ENCODE assay signal across 11 mouse cellular contexts in genomic region chr11:44741042-44741491, GRCm38 (mm10).
A peak's percentile ranks its signal among the peaks of the same experiment; 100 is the strongest.
DNase-seq lines count a peak whose midpoint lies in the region; ATAC-seq and TF ChIP-seq lines count a peak whose summit lies in the region.
"Had no signal": no experiment of that assay in that cellular context is flagged by ENCODE, and none has a peak within 500 bp of the region (broad histone marks: within the 10 kb centered on the region; RNA-seq: fewer than 3 reads in every experiment).

No protein-coding gene starts in this region.

- no peak for DNase-seq in heart, adult 2 months
- no peak for DNase-seq in heart, postnatal 25 days (ENCODE audit: low spot score)
- DNase-seq in midbrain, embryonic 11.5 days (ENCODE audit: low spot score, missing footprints): peak; percentile 91
- no peak for DNase-seq in spleen, postnatal 14 days (ENCODE audit: low spot score in 2 of 2)
- no peak for DNase-seq in adrenal gland, postnatal 14 days
- DNase-seq: cerebellum, adult 11 months had no signal

- H3K27me3 ChIP-seq in heart, adult 2 months (ENCODE audit: control insufficient read depth, insufficient read depth, low read length): no peaks in the 10 kb centered on the region
- no peaks in the 10 kb centered on the region for H3K27me3 ChIP-seq in heart, embryonic 14.5 days (ENCODE audit: control insufficient read depth, insufficient read depth, low read length)
- no peaks in the 10 kb centered on the region for H3K27me3 ChIP-seq in midbrain, embryonic 11.5 days (ENCODE audit: control insufficient read depth, insufficient read depth, low read length)
- H3K27me3 ChIP-seq: liver, embryonic 15.5 days had no signal

- no peak for TF ChIP-seq EP300 in heart, adult 2 months (IDR thresholded peaks at IDR 0.05; ENCODE audit: insufficient read depth, low read depth, low read length)

- WGBS in heart, adult 2 months: 38% methylated on average over 20 of the region's 20 CpGs
- 54% methylated on average over 20 of the region's 20 CpGs for WGBS in heart, embryonic 14.5 days
- 28% methylated on average over 20 of the region's 20 CpGs for WGBS in midbrain, embryonic 11.5 days

- peak overlapping the region; percentile 37; the same call in 1 of the 2 replicates for H3K9ac ChIP-seq in heart, adult 2 months (ENCODE audit: low read depth, low read length)
- peak overlapping the region; percentile 32; the same call in 1 of the 2 replicates for H3K9ac ChIP-seq in heart, embryonic 14.5 days (ENCODE audit: low read length)
- H3K9ac ChIP-seq in midbrain, embryonic 11.5 days (ENCODE audit: low read length): 0 out of 2 replicates have a peak overlapping the region, but pooled peaks have one; percentile 27
- H3K9ac ChIP-seq: liver, embryonic 15.5 days had no signal

- TF ChIP-seq POLR2A in heart, adult 2 months (IDR thresholded peaks at IDR 0.05; ENCODE audit: insufficient read depth, low read depth, low read length): no peak

- intact Hi-C loops in heart, adult 2 months (cut with DNase I): loop anchor here (2.0 to 5.0 kb wide), 3 partner anchors 24 to 128 kb away; no protein-coding TSS in a partner anchor
- intact Hi-C loops in heart, postnatal 25 days (cut with DNase I): loop anchor here (10.0 kb wide), 1 partner anchor 234 kb away; no protein-coding TSS in a partner anchor

- peak; percentile 6; the same call in 1 of the 2 replicates for ATAC-seq in heart, embryonic 14.5 days (ENCODE audit: insufficient number of reproducible peaks, insufficient read depth, low FRiP score, low read depth)
- peak; percentile 71 for ATAC-seq in midbrain, embryonic 11.5 days (ENCODE audit: low FRiP score)
- ATAC-seq in inflammation-experienced regulatory T-cells, adult 6 months: no peak
- ATAC-seq: intestine, embryonic 16.5 days had no signal

- H3K4me3 ChIP-seq in heart, adult 2 months: peak overlapping the region; percentile 34
- peak overlapping the region; percentile 20 for H3K4me3 ChIP-seq in brown adipose tissue, adult 24 weeks (ENCODE audit: insufficient read depth, low read depth, low read length)
- H3K4me3 ChIP-seq in heart, embryonic 14.5 days (ENCODE audit: control insufficient read depth in 1 of 2, insufficient read depth in 1 of 2, low read depth in 1 of 2, low read length in 2 of 2): no peak overlapping the region
- no peak overlapping the region for H3K4me3 ChIP-seq in midbrain, embryonic 11.5 days (ENCODE audit: low read depth, low read length)
- H3K4me3 ChIP-seq: liver, embryonic 15.5 days had no signal

- no peaks in the 10 kb centered on the region for H3K9me3 ChIP-seq in heart, embryonic 14.5 days (ENCODE audit: control insufficient read depth, low read length)
- H3K9me3 ChIP-seq in midbrain, embryonic 11.5 days (ENCODE audit: control insufficient read depth, low read length): no peaks in the 10 kb centered on the region
- H3K9me3 ChIP-seq: liver, embryonic 15.5 days had no signal

- H3K4me2 ChIP-seq in heart, embryonic 14.5 days (ENCODE audit: low read length): peak overlapping the region; percentile 43
- H3K4me2 ChIP-seq in midbrain, embryonic 11.5 days: no peak overlapping the region
- H3K4me2 ChIP-seq: liver, embryonic 15.5 days had no signal

- TF ChIP-seq CTCF in heart, adult 2 months (IDR thresholded peaks at IDR 0.05): no peak

- H3K4me1 ChIP-seq in heart, adult 2 months (ENCODE audit: control insufficient read depth, insufficient read depth, low read length): peaks cover 5% of the 10 kb centered on the region
- peaks cover 16% of the 10 kb centered on the region for H3K4me1 ChIP-seq in brown adipose tissue, adult 24 weeks (ENCODE audit: control insufficient read depth, insufficient read depth, insufficient read length, low read length)
- peaks cover 11 to 14% of the 10 kb centered on the region in 2 experiments for H3K4me1 ChIP-seq in heart, embryonic 14.5 days (ENCODE audit: control insufficient read depth in 2 of 2, insufficient read depth in 2 of 2, low read length in 2 of 2)
- H3K4me1 ChIP-seq in midbrain, embryonic 11.5 days (ENCODE audit: control insufficient read depth, insufficient read depth, low read length): peaks cover 27% of the 10 kb centered on the region
- H3K4me1 ChIP-seq: liver, embryonic 15.5 days had no signal

- peak overlapping the region; percentile 51 for H3K27ac ChIP-seq in heart, adult 2 months
- peak overlapping the region; percentile 75 for H3K27ac ChIP-seq in brown adipose tissue, adult 24 weeks (replicated peaks; ENCODE audit: low read depth, low read length)
- peak overlapping the region; percentile 28 to 61 for H3K27ac ChIP-seq in heart, embryonic 14.5 days (replicated peaks in 1 of 2; ENCODE audit: control insufficient read depth in 1 of 2, insufficient read depth in 1 of 2, low read depth in 2 of 2, low read length in 2 of 2)
- peak overlapping the region; percentile 74 for H3K27ac ChIP-seq in midbrain, embryonic 11.5 days (ENCODE audit: low read depth, low read length)
- H3K27ac ChIP-seq: liver, embryonic 15.5 days had no signal

- no peaks in the 10 kb centered on the region for H3K79me2 ChIP-seq in heart, adult 2 months (replicated peaks; ENCODE audit: control insufficient read depth, insufficient read depth, low read length)

- H3K36me3 ChIP-seq in heart, adult 2 months (ENCODE audit: control insufficient read depth, insufficient read depth, low read length): peaks cover 2% of the 10 kb centered on the region; the same call in 1 of the 2 replicates
- no peaks in the 10 kb centered on the region for H3K36me3 ChIP-seq in heart, embryonic 14.5 days (ENCODE audit: control insufficient read depth, insufficient read depth, low read length)
- H3K36me3 ChIP-seq in midbrain, embryonic 11.5 days (ENCODE audit: control insufficient read depth, insufficient read depth, low read length): no peaks in the 10 kb centered on the region
- H3K36me3 ChIP-seq: liver, embryonic 15.5 days had no signal

Comparison
In these comparisons a context has a peak if more than half of its experiments do, and no peak if none do; other contexts are left out.
1. H3K4me3 ChIP-seq: peak in heart, adult 2 months (single experiment) and brown adipose tissue, adult 24 weeks (single experiment); none in heart, embryonic 14.5 days (0 of 2) and midbrain, embryonic 11.5 days (single experiment).
2. Peak in every context shown above with its lines, with median percentiles within 50 percentile points of each other: H3K27ac ChIP-seq and H3K9ac ChIP-seq.